In the genomic region with DNA sequence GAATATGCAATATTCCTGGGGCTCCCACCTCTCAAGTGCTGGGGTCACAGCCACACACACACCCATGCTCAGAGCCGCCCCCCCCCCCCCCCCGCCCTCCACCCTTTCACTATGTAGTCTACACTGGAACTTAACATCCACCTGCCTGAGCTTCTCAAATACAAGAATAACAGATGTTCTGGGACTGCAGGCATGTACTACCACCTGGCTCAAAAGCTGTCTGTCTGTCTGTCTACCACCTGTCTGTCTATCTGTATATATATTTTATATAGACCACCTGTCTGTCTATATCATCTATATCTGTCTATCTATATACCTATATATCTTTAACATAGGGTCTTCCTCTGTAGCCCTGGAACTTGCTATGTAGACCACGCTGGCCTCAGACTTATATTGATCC, we compare ENCODE assay signal across 20 mouse cellular contexts. TPM values are rescaled to one million over a fixed set of nuclear protein-coding genes. Genes with fewer than 3 reads are reported as not detected.
DNase-seq lines count a peak whose midpoint lies in the region; ATAC-seq and TF ChIP-seq lines count a peak whose summit lies in the region.
"Had no signal": no experiment of that assay in that cellular context is flagged by ENCODE, and none has a peak within 500 bp of the region (broad histone marks: within the 10 kb centered on the region; RNA-seq: fewer than 3 reads in every experiment).

No protein-coding gene starts in this region.

- no peak for TF ChIP-seq CTCF in lung, embryonic 14.5 days (IDR thresholded peaks at IDR 0.05; ENCODE audit: low read depth)
- no peak for TF ChIP-seq CTCF in stomach, postnatal 0 days (IDR thresholded peaks at IDR 0.05; ENCODE audit: low read depth)
- TF ChIP-seq CTCF in left cerebral cortex, adult 2 months (IDR thresholded peaks at IDR 0.05), result no peak

- intact Hi-C loops in left cerebral cortex, adult 2 months (cut with DNase I), result no loop called here

- H3K9ac ChIP-seq in lung, embryonic 14.5 days, result no peak overlapping the region
- no peak overlapping the region for H3K9ac ChIP-seq in intestine, embryonic 15.5 days
- no peak overlapping the region for H3K9ac ChIP-seq in liver, embryonic 16.5 days (ENCODE audit: low read depth, low read length)
- H3K9ac ChIP-seq in stomach, postnatal 0 days (ENCODE audit: low read length), result no peak overlapping the region
- H3K9ac ChIP-seq: heart, embryonic 12.5 days; hindbrain, embryonic 12.5 days; midbrain, embryonic 12.5 days; neural tube, embryonic 13.5 days had no signal

- no peak for TF ChIP-seq EP300 in stomach, postnatal 0 days (optimal IDR thresholded peaks at IDR 0.05)

- no peak for DNase-seq in lung, embryonic 14.5 days
- DNase-seq in lung, postnatal 36 days, result no peak
- DNase-seq in stomach, postnatal 0 days (ENCODE audit: low spot score), result no peak
- DNase-seq in heart, adult 8-10 months (ENCODE audit: low spot score), result no peak
- no peak for DNase-seq in left cerebral cortex, adult 2 months (ENCODE audit: extremely low spot score in 1 of 2, low spot score in 2 of 2)
- DNase-seq: adrenal gland, adult 8-10 months; cerebellum, adult 9-11 months; gastrocnemius, adult 2 months; heart, postnatal 14 days; left cerebral cortex, postnatal 4 days; lung, adult 18-20 months; right cerebral cortex, adult 18-20 months had no signal

- whole genome bisulfite sequencing in lung, embryonic 14.5 days, result 76% methylated on average over 3 of the region's 3 CpGs
- 64% methylated on average over 3 of the region's 3 CpGs for WGBS in intestine, embryonic 15.5 days
- 51% methylated on average over 2 of the region's 3 CpGs for WGBS in liver, embryonic 16.5 days (ENCODE audit: insufficient replicate concordance)
- WGBS in stomach, postnatal 0 days, result 58% methylated on average over 2 of the region's 3 CpGs

- H3K27ac ChIP-seq in lung, embryonic 14.5 days (ENCODE audit: low read depth), result no peak overlapping the region
- H3K27ac ChIP-seq in intestine, embryonic 15.5 days, result peak overlapping the region; percentile 87
- peak overlapping the region; percentile 80 for H3K27ac ChIP-seq in liver, embryonic 16.5 days (ENCODE audit: low read length)
- H3K27ac ChIP-seq in stomach, postnatal 0 days (replicated peaks), result peak overlapping the region; percentile 83; the same call in 1 of the 2 replicates
- H3K27ac ChIP-seq in left cerebral cortex, adult 2 months, result no peak overlapping the region
- H3K27ac ChIP-seq: hindbrain, embryonic 12.5 days; midbrain, embryonic 12.5 days; neural tube, embryonic 13.5 days had no signal

- H3K36me3 ChIP-seq in lung, embryonic 14.5 days (ENCODE audit: insufficient read depth), result no peaks in the 10 kb centered on the region
- no peaks in the 10 kb centered on the region for H3K36me3 ChIP-seq in intestine, embryonic 15.5 days
- no peaks in the 10 kb centered on the region for H3K36me3 ChIP-seq in liver, embryonic 16.5 days (ENCODE audit: control insufficient read depth, insufficient read depth)
- H3K36me3 ChIP-seq in stomach, postnatal 0 days (ENCODE audit: control insufficient read depth, insufficient read depth, low read length), result no peaks in the 10 kb centered on the region
- H3K36me3 ChIP-seq: heart, embryonic 12.5 days; hindbrain, embryonic 12.5 days; midbrain, embryonic 12.5 days; neural tube, embryonic 13.5 days had no signal

- no peaks in the 10 kb centered on the region for H3K9me3 ChIP-seq in lung, embryonic 14.5 days (ENCODE audit: low read depth, low read length)
- H3K9me3 ChIP-seq in intestine, embryonic 15.5 days, result no peaks in the 10 kb centered on the region
- H3K9me3 ChIP-seq in liver, embryonic 16.5 days (replicated peaks; ENCODE audit: control insufficient read depth, low read length), result no peaks in the 10 kb centered on the region
- no peaks in the 10 kb centered on the region for H3K9me3 ChIP-seq in stomach, postnatal 0 days (ENCODE audit: control insufficient read depth, low read length)
- H3K9me3 ChIP-seq: heart, embryonic 12.5 days; hindbrain, embryonic 12.5 days; midbrain, embryonic 12.5 days; neural tube, embryonic 13.5 days had no signal

- no peak overlapping the region for H3K4me3 ChIP-seq in lung, embryonic 14.5 days (ENCODE audit: low read depth, low read length)
- H3K4me3 ChIP-seq in intestine, embryonic 15.5 days (replicated peaks), result no peak overlapping the region
- no peak overlapping the region for H3K4me3 ChIP-seq in liver, embryonic 16.5 days (ENCODE audit: low read depth, low read length)
- H3K4me3 ChIP-seq in stomach, postnatal 0 days (ENCODE audit: low read depth, low read length), result no peak overlapping the region
- no peak overlapping the region for H3K4me3 ChIP-seq in left cerebral cortex, adult 2 months
- H3K4me3 ChIP-seq: heart, embryonic 12.5 days; hindbrain, embryonic 12.5 days; midbrain, embryonic 12.5 days; neural tube, embryonic 13.5 days had no signal

- no peaks in the 10 kb centered on the region for H3K4me1 ChIP-seq in lung, embryonic 14.5 days (ENCODE audit: insufficient read depth)
- peaks cover 13% of the 10 kb centered on the region for H3K4me1 ChIP-seq in intestine, embryonic 15.5 days (replicated peaks)
- H3K4me1 ChIP-seq in liver, embryonic 16.5 days (ENCODE audit: control insufficient read depth, low read depth, low read length), result no peaks in the 10 kb centered on the region
- H3K4me1 ChIP-seq in stomach, postnatal 0 days (replicated peaks; ENCODE audit: control insufficient read depth, insufficient read depth), result no peaks in the 10 kb centered on the region

- 0 out of 2 replicates have a peak, but pooled peaks cover 3% of the 10 kb centered on the region for H3K27me3 ChIP-seq in lung, embryonic 14.5 days (ENCODE audit: insufficient read depth, low read length)
- H3K27me3 ChIP-seq in intestine, embryonic 15.5 days (replicated peaks), result no peaks in the 10 kb centered on the region
- no peaks in the 10 kb centered on the region for H3K27me3 ChIP-seq in liver, embryonic 16.5 days (ENCODE audit: control insufficient read depth, insufficient read depth, low read depth, low read length)
- no peaks in the 10 kb centered on the region for H3K27me3 ChIP-seq in stomach, postnatal 0 days (ENCODE audit: control insufficient read depth, insufficient read depth, low read length)
- H3K27me3 ChIP-seq: heart, embryonic 12.5 days; hindbrain, embryonic 12.5 days; midbrain, embryonic 12.5 days; neural tube, embryonic 13.5 days; Patski had no signal

- no peak for ATAC-seq in lung, embryonic 14.5 days (ENCODE audit: insufficient read depth)
- 0 out of 2 replicates have a peak, but pooled peaks have one; percentile 12 for ATAC-seq in intestine, embryonic 15.5 days
- no peak for ATAC-seq in liver, embryonic 16.5 days (ENCODE audit: low read depth)
- no peak for ATAC-seq in stomach, postnatal 0 days (ENCODE audit: low FRiP score, low TSS enrichment)
- ATAC-seq: forebrain, embryonic 16.5 days; Patski had no signal

- H3K4me2 ChIP-seq in lung, embryonic 14.5 days, result peak overlapping the region; percentile 43; the same call in 1 of the 2 replicates
- H3K4me2 ChIP-seq in intestine, embryonic 15.5 days (replicated peaks), result peak overlapping the region; percentile 46
- H3K4me2 ChIP-seq in liver, embryonic 16.5 days (ENCODE audit: low read depth, low read length), result peak overlapping the region; percentile 38; the same call in 1 of the 2 replicates
- H3K4me2 ChIP-seq in stomach, postnatal 0 days (replicated peaks; ENCODE audit: low read depth), result no peak overlapping the region
- H3K4me2 ChIP-seq: hindbrain, embryonic 12.5 days; midbrain, embryonic 12.5 days; neural tube, embryonic 13.5 days had no signal

RNA-seq across cellular contexts. Expression of a gene that starts 16.1 kb away (rescaled TPM):
- polyA plus RNA-seq in lung, embryonic 14.5 days (2014; fragmentation: Nextera tagmentation; extraction: Ambion mirVana), result 41.1 and 42.8 TPM in 2 replicates
- polyA plus RNA-seq in intestine, embryonic 15.5 days (2015; fragmentation: Nextera tagmentation; extraction: Ambion mirVana), result 86.5 and 96.4 TPM in 2 replicates
- 12.2 and 14.2 TPM in 2 replicates for polyA plus RNA-seq in liver, embryonic 16.5 days (2015; fragmentation: Nextera tagmentation; extraction: Ambion mirVana)
- polyA plus RNA-seq in stomach, postnatal 0 days (2015; fragmentation: Nextera tagmentation; extraction: Ambion mirVana), result 70.1 and 77.1 TPM in 2 replicates
- total RNA-seq in heart, adult 8-10 months (2022), result 10 to 100 TPM; 17.6 to 21.7 (median 20.4) TPM
- 10 to 100 TPM in 1 of 2 experiments, 1 to 10 TPM in 1; 9.9 to 11.0 TPM for total RNA-seq in left cerebral cortex, adult 2 months (2021)

Comparison
In these comparisons a context has a peak if more than half of its experiments do, and no peak if none do; other contexts are left out.
1. H3K27ac ChIP-seq: peak in intestine, embryonic 15.5 days (single experiment), liver, embryonic 16.5 days (single experiment) and stomach, postnatal 0 days (single experiment); none in lung, embryonic 14.5 days (single experiment) and left cerebral cortex, adult 2 months (single experiment).